Mouse (Mus musculus): ENCODE measurements at regions not wholly inside any gene's neighbourhood (a gene's known extent, or its start where the extent isn't known, plus 50 kb on each side); places are given as distances from the start of the nearest gene placed in this dataset.
A peak's percentile ranks its signal among the peaks of the same experiment; 100 is the strongest.

DNA sequence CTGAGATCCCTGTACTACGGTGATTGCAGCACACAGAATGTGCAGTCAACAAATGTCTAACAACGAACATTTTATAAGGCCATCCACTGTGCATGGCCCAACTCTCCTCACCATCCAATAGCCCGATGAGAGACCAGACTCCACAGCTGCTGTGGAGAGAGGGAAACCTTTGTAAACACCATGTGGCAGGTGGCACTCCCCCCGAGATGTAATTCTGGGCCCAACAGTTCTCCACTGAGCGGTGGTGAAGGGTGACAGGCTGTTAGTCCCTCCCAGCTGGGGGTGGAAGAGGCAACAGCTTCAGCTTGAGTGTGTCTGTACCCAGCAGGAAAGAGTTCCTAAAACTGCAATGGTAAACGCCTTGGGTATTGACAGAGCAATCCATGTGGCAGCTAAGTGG, 263.0 kb upstream of the Ppargc1a start:
- peak in 1 of 2 experiments; percentile 7 for DNase-seq

DNA sequence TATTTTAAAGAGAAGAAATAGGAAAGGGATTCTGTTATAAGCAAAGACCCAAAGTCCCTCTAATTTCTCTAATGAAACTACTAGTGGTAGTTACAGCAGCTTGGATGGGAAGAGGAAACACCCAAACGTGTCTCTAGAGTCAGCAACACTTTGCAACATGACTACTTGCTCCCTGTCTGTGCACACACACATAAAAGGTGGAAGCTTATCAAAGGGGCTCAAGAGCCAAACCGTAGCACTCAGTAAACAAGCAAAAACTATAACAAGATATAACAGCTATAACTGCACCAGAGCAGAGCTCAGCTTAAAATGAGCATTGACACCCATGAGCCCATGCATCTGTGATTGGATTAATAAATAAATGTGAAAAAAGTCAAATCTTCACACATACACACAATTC, 262.5 kb upstream of the Ppargc1a start:
- DNase-seq = no peak

GRCm38 (mm10) chr5:51829606-51830005, 262.1 kb upstream of the Ppargc1a start:
- DNase-seq = no peak

GRCm38 (mm10) chr5:51829020-51829419, 261.5 kb upstream of the Ppargc1a start:
- no peak for DNase-seq

GRCm38 (mm10) chr5:51826269-51826668, 258.7 kb upstream of the Ppargc1a start:
- DNase-seq = no peak

DNA sequence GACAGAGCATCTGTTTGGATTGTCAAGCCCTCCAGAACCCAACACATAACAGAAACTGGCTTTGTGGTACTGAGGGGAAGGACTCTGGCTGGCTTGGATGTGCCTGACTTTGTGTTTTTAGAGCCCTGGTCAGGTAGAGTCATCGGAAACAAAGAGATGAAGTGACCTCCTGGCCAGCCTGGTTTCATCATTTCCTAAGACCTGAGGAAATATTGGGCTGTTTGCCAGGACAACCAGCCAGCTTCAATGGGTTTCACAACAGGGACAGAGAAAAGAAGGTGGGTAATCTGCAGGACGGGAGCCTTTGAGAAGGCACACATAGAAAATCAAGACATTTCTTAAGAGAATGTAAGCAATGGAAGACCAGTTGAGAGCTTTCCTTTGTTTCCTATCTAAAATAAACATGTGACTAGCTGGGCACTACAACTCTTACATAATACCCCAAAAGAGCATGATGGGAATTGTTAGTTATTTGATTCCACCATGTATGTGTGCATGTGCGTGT, 258.1 kb upstream of the Ppargc1a start:
- no peak for DNase-seq

DNA sequence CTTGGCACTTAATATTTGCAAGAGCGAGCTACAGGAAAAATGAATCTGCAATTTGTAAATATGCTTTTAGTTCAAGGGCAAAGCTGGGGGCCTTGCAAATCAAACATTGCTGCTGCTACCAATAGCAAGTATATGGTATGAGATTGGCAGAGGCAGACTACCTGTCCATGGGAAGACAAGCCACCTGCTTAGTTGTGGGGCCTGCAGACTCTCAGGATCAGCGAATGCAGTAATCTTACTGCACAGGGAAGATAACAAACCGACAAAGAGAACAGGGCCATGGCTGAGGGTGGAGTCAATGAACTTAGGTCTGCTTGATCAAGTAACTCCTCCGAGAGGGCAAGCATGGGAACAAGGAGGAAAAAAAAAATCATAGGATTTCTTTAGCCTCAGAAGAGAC, 257.2 kb upstream of the Ppargc1a start:
- no peak for DNase-seq

DNA sequence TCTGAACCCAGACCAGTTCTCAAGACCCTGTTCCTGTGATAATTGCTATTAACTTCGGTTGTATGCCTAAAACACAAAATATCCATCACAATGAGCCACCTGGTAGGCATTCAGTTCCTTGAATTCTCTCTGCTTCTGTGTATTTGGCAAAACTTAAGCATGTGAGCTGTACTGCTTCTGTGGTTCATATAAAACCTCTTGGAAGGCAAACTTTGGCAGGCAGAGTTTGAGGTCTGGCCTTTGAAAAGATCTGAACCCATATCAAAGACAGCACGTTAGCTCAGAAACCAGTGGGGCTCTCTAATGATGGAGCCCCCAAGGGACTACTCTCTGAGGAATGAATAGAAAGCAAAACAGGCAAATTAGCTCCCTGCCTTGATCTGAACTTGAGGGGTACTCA, 256.1 kb upstream of the Ppargc1a start:
- DNase-seq = no peak

- no peak for DNase-seq
Measured at GRCm38 (mm10) chr5:51816258-51816657, 248.7 kb upstream of the Ppargc1a start.

DNA sequence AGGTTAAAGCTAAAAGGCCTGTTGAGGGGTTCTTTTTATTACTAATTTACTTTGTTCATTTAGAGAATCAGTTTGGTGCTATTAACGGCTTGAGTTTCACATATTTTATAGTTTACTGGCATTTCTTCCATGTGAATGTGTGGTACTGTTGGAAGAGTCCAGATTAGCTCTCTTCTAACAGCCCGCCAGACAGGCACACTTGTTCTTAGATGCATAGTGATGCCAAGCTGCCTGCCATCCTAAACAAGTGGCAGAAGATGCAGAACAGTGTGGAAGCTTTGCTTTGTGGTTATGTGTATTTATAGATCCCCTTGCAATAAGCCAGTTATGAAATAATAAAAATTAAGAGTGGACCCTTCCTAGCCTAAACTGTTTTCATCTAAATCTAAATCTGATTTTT, 244.2 kb upstream of the Ppargc1a start:
- no peak for DNase-seq

GRCm38 (mm10) chr5:51801486-51801885, 234.0 kb upstream of the Ppargc1a start:
- DNase-seq = peak; percentile 47 to 63

DNA sequence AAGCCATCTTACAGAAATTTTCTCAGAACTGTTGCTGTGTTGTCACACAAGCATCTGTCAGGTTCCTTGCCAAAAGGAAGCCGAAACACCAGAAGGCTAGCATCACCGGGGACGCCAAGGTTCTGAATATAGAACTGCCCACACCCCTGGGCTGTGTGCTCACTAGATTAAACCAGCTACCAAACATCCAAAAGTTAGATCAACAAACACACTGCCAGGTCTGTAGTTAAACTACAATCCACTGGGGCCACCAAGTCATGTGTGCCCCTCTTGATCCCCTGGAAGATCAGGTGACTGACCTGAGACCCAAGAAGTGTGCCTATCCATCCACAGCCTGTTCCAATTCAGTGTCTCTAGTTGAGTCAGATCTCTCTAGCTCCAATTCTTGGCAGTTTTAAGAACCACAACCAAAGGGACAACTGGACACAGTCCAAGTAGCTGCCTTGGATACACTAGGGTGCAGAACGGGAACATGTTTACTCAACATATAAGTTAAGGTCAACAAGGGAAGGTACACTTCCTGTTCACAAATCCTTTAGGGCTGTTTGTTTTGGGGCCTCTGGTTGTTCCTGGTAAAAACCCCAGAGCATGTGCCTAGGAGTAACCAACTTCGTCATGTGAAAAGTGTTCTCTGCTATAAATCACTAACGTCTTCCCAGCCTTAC, 232.0 kb upstream of the Ppargc1a start:
- peak in 1 of 2 experiments; percentile 4 for DNase-seq

DNA sequence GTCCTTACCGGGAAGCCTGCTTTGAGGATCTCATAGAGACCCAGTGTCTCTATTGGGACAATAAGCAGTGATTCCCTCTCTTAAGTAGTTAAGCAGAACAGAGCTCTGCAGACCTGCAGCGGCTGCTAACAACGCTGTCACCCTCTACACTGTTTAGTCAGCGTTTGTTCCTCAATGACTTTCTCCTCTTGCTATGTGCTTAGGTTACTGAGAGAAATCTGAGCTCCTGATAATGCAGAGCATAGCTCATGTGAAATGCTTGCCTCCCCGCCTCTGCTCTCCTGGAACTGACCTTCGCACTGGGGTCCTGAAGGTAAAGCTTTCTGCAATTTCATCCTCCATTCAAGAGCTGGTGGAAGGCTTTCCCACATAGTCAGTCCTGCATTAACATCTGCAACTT, 226.6 kb upstream of the Ppargc1a start:
- no peak for DNase-seq

DNA sequence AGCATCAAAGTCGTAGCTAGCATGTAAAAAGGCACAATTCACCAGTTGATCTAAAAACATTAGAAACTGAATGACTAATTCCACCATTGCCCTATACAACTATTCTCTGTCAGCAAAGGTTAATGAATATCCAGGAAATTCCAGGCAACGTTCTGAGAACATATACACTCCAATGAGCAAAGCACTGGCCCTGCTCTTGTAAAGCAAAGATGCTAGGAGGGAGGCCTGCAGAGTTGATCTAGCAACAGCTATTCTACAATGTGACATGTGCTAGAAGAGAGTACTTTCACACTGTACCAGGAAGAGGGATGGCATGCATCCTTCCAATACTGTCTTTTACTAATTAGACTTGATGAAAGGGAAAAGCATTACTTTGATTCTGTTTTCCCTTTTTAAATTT, 225.4 kb upstream of the Ppargc1a start:
- no peak for DNase-seq

GRCm38 (mm10) chr5:51788768-51789167, 221.2 kb upstream of the Ppargc1a start:
- DNase-seq = no peak

DNA sequence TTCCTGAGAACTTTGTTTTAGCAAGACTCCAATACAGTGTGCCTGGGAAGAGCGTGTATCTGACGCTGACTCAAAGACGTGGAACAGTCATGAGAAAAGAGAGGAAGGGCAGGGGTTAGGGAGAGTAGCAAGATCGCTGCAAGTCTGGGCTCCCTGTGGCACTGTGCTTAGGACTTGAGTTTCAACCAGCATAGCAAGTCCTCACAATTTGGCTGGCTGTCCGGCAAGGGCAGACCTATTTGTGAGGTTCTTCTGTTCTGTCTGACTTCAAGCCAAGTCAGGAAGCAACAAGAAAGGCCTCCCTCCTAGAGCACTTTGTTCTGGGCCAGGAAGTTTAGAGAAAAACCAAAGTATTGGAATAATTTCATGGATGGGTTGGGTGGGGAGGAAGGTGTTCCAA, 216.0 kb upstream of the Ppargc1a start:
- no peak for DNase-seq

DNA sequence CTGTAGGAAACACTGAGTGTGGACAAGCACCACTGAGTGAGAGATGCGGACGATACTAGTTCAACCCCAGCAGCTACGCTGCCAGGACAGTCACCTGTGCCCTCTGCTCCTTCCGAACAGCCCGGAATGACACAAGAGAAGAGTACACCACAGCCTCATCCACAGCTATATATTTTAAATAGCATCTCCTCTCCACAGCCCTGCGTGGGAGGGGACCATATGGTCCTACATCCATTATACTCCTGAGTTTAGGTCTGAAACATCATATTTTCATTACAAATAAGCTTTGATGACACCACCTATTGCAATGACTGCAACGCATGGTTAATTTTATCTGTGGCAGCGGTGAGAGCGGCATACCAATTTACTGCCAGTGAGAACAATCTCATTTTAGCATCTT, 215.6 kb upstream of the Ppargc1a start:
- no peak for DNase-seq

- DNase-seq = no peak
Measured at GRCm38 (mm10) chr5:51775502-51776145, 208.1 kb upstream of the Ppargc1a start.

GRCm38 (mm10) chr5:51771655-51772054, 204.1 kb upstream of the Ppargc1a start:
- peak; percentile 17 to 66 for DNase-seq

DNA sequence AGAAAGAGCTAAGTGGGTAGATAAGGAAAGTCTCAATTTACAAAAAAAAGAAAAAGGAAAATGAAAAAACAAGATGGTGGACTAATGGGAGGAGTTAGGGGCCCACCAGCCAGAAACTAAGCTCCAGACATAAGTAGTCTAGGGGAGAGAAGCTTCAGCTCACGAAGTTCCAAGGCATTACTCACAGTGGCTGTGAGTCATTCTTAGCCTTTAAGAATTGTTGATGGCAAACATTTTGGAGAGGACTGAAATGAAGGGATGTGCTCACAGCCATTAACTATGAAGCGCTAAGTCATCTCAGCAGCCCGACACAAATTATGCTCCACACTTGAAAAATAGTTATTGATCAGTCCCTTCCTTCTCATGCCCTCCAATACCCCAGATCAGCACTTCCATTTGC, 198.6 kb upstream of the Ppargc1a start:
- DNase-seq = no peak

DNA sequence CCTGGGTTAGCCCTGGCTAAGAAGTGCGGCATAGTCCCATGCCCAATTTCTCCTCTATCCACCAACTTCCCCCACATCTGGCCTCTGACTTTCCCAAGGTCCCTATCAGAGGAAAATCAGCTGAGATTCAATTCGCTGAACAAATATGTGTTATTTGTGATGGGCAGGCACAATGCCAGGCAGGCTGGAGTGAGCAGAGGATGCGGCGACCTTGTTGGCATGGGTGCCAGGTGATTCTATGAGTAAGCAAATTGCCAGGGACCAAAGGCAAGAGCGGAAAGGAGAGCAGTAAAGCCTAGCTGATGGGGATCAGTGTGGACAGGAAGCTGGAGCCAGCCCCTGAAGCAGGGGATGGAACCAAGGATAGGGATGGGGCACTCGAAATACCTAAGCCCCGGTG, 196.9 kb upstream of the Ppargc1a start:
- DNase-seq = peak; percentile 59 to 71

DNA sequence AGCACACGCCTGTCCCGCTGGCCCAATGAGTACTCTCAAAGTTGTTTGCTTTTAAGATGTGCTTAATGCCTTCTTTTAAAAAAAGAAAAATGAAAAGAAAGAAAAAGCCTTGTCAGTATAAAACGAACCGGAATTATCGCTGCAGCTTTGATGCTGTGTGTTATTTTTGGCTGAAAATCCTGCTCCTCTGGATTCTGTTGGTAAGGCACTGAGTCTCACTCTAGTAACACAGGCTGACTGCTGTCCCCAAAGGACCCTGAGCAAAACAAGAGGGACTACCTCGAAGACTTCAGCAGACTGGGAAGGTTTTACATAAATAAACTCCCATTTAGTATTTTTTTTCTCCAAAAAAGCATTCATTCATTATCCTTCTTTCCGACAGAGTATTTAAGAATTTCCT, 196.1 kb upstream of the Ppargc1a start:
- no peak for DNase-seq

- DNase-seq = no peak
Measured at GRCm38 (mm10) chr5:51762352-51762751, 194.8 kb upstream of the Ppargc1a start.

DNA sequence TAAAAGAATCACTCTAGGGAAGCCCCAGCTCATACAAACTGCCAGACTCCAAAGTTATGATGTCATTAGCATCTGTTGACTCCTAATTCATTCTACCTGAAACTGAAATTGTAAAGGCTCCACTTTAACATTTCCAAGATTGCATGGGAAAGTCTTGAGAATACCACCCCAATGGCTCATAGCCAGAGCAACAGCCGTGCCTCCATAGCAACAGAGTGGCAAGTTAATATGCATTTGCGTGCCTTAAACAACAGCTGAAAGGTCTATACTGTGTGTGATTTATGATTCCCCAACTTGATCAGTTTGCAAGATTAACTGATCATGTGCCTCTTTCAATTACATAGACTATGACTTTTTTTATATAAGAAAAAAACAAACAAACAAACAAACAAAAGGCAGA, 190.8 kb upstream of the Ppargc1a start:
- DNase-seq = peak in 1 of 2 experiments; percentile 13

DNA sequence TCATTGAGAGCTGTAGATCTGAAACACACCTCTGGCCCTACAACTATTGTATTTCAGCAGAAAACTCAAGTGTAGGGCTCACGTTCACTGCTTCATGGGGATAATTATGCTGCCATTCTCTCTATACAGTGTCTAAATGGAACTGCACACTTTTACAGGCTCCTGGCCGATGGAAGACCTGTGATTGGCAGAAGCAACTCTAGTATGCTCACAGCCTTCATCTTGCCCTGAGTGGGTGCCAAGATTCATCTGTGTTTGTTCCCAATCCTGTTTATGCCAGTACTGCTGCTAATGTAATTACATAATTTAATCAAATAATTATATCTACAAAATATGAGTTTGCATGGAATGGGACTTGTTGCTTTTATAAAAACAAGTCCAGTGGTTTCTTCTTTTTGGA, 190.3 kb upstream of the Ppargc1a start:
- peak; percentile 17 to 38 for DNase-seq
